Mouse (Mus musculus) spleen, adult 2 months (tissue): Measurements from ENCODE around the gene Fam234b. TPM values are rescaled to one million over a fixed set of nuclear protein-coding genes. Genes with fewer than 3 reads are reported as not detected.

Experiments used
- DNase-seq, 2 experiments: peaks; one replicate each; pipeline versions ENCODE4 v3.0.0 to v3.0.0-alpha.2; 2012 to 2021; ENCODE audit warnings: low spot score in 2 of 2, low read depth in 1 of 2
- H3K27ac ChIP-seq: fragments of 200-500 bp; 2 replicates; pipeline ENCODE4 v1.5.1; 2012; ENCODE audit warnings: low read length, inconsistent platforms; ENCODE audit not compliant: insufficient read depth
- H3K27me3 ChIP-seq: fragments of 200-500 bp; 2 replicates; pipeline ENCODE4 v1.6.1; 2012; ENCODE audit warnings: mild to moderate bottlenecking, moderate library complexity, low read length, inconsistent platforms; ENCODE audit not compliant: control insufficient read depth, insufficient read depth
- H3K36me3 ChIP-seq: fragments of 200-500 bp; 2 replicates; pipeline ENCODE4 v1.6.1; 2012; ENCODE audit warnings: mild to moderate bottlenecking, low read length, inconsistent platforms; ENCODE audit not compliant: control insufficient read depth, insufficient read depth
- H3K4me1 ChIP-seq: fragments of 200-500 bp; 2 replicates; pipeline ENCODE4 v1.6.1; 2011; ENCODE audit warnings: inconsistent platforms; ENCODE audit not compliant: control insufficient read depth, insufficient read depth, insufficient read length
- H3K4me3 ChIP-seq: fragments of 200-500 bp; 2 replicates; pipeline ENCODE4 v1.5.1; 2011; ENCODE audit warnings: mild to moderate bottlenecking, inconsistent platforms; ENCODE audit not compliant: insufficient read depth, insufficient read length; ENCODE audit errors: extremely low read depth
- CTCF ChIP-seq: fragments of 200-500 bp; IDR thresholded peaks from 2 replicates; pipeline ENCODE4 v1.5.1; 2011; ENCODE audit warnings: mild to moderate bottlenecking, inconsistent platforms; ENCODE audit not compliant: insufficient read depth, insufficient read length, insufficient replicate concordance; ENCODE audit errors: extremely low read depth
- POLR2A ChIP-seq: fragments of 200-500 bp; IDR thresholded peaks from 2 replicates; pipeline ENCODE4 v1.6.1; 2011; ENCODE audit warnings: low read depth, low read length, inconsistent platforms
- WGBS: fragments of 180-500 bp; shearing (Covaris S2); methylation state at CpG from one replicate; pipeline ENCODE4 v1.1.7; 2018; 5-methylcytosine and 5-hydroxymethylcytosine counted together
- polyA plus RNA-seq: library from polyadenylated mRNA; depleted of rRNA; stranded (reverse); fragments of >200 nt; gene quantifications from 2 replicates; pipeline ENCODE4 v1.2.3, GENCODE M21; 2012

Gene Fam234b
- polyA plus RNA-seq, 1 experiment = 16.3 TPM

- WGBS = 100% methylated on average over 1 of the region's 1 CpGs
- TF ChIP-seq POLR2A (no peak), CTCF (no peak)
- Histone ChIP-seq H3K27me3 (no peaks in the 10 kb centered on the region), H3K36me3 (no peaks in the 10 kb centered on the region), H3K4me3 (no peak overlapping the region), H3K4me1 (no peaks in the 10 kb centered on the region), H3K27ac (no peak overlapping the region)
- DNase-seq = no peak
Measured at GRCm38 (mm10) chr6:135175014-135175413, 22.8 kb upstream of the Fam234b start.

GRCm38 (mm10) chr6:135177271-135177670 is 20.5 kb upstream of the Fam234b start:
- TF ChIP-seq CTCF = no peak
- no peak for TF ChIP-seq POLR2A
- no peak for DNase-seq
- no peaks in the 10 kb centered on the region for H3K4me1 ChIP-seq
- H3K27ac ChIP-seq = no peak overlapping the region
- H3K36me3 ChIP-seq = no peaks in the 10 kb centered on the region
- no peak overlapping the region for H3K4me3 ChIP-seq
- no peaks in the 10 kb centered on the region for H3K27me3 ChIP-seq

- no peaks in the 10 kb centered on the region for H3K4me1 ChIP-seq
- H3K27ac ChIP-seq = no peak overlapping the region
- no peaks in the 10 kb centered on the region for H3K36me3 ChIP-seq
- WGBS = 45% methylated on average over 3 of the region's 3 CpGs
- no peak overlapping the region for H3K4me3 ChIP-seq
- DNase-seq = no peak
- TF ChIP-seq POLR2A = no peak
- no peaks in the 10 kb centered on the region for H3K27me3 ChIP-seq
Measured at GRCm38 (mm10) chr6:135178599-135178998, 19.2 kb upstream of the Fam234b start.

- 45% methylated on average over 5 of the region's 5 CpGs for WGBS
- Histone ChIP-seq H3K27ac (no peak overlapping the region), H3K36me3 (no peaks in the 10 kb centered on the region), H3K4me1 (no peaks in the 10 kb centered on the region), H3K27me3 (no peaks in the 10 kb centered on the region), H3K4me3 (no peak overlapping the region)
- TF ChIP-seq CTCF (no peak), POLR2A (no peak)
- no peak for DNase-seq
Measured at GRCm38 (mm10) chr6:135182925-135183324, 14.9 kb upstream of the Fam234b start.

- 20% methylated on average over 8 of the region's 8 CpGs for WGBS
- Histone ChIP-seq H3K27ac (no peak overlapping the region), H3K4me3 (no peak overlapping the region), H3K36me3 (no peaks in the 10 kb centered on the region), H3K4me1 (no peaks in the 10 kb centered on the region), H3K27me3 (no peaks in the 10 kb centered on the region)
- TF ChIP-seq POLR2A (no peak), CTCF (no peak)
- no peak for DNase-seq
Measured at GRCm38 (mm10) chr6:135183961-135184360, 13.8 kb upstream of the Fam234b start.

GRCm38 (mm10) chr6:135187076-135187917 is 10.5 kb upstream of the Fam234b start:
- H3K27ac ChIP-seq = no peak overlapping the region
- WGBS = 84% methylated on average over 10 of the region's 10 CpGs
- TF ChIP-seq POLR2A (no peak), CTCF (no peak)
- no peaks in the 10 kb centered on the region for H3K4me1 ChIP-seq
- H3K36me3 ChIP-seq = no peaks in the 10 kb centered on the region
- DNase-seq = no peak
- no peak overlapping the region for H3K4me3 ChIP-seq
- no peaks in the 10 kb centered on the region for H3K27me3 ChIP-seq

GRCm38 (mm10) chr6:135188629-135189028 is 9.1 kb upstream of the Fam234b start:
- DNase-seq = no peak
- TF ChIP-seq CTCF (no peak), POLR2A (no peak)
- Histone ChIP-seq H3K27ac (no peak overlapping the region), H3K4me1 (no peaks in the 10 kb centered on the region), H3K27me3 (no peaks in the 10 kb centered on the region), H3K36me3 (no peaks in the 10 kb centered on the region), H3K4me3 (no peak overlapping the region)
- 27% methylated on average over 4 of the region's 4 CpGs for WGBS
